Mouse (Mus musculus): ENCODE measurements around the gene Leng8.

DNA sequence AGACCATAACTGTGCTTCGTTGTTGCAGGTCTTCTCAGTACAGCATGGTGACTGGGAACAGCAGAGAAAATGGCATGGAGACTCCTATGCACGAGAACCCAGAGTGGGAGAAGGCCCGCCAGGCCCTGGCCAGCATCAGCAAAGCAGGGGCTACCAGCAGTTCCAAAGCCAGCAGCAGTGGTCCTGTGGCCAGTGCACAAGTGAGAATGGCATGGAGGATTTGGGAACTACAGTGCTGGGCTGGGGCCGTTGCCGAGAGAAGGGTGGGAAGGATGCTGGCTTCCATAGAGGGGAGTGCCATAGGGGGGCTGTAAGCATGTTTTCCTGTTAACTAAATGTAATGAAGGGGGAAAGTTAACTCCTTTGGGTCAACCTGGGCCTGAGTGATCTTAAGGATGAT lies 2.6 kb downstream of the Leng8 start:
- TF ChIP-seq CTCF (conservative IDR thresholded peaks at IDR 0.05; ENCODE audit: insufficient read depth, insufficient read length, low read depth, low read length) (no peak), POLR2A (IDR thresholded peaks at IDR 0.05; ENCODE audit: low read depth, low read length) (no peak)

Measured in kidney, adult 2 months (tissue).